Mouse (Mus musculus) erythroblast, embryonic 14.5 days (primary cell): ENCODE results near the gene Sdad1. TPM values are rescaled to one million over a fixed set of nuclear protein-coding genes. Genes with fewer than 3 reads are reported as not detected.

Experiments used
- H3K27me3 ChIP-seq: 2 replicates; pipeline ENCODE4 v1.6.1; 2012; ENCODE audit warnings: inconsistent platforms; ENCODE audit not compliant: control insufficient read depth
- H3K36me3 ChIP-seq: 2 replicates; pipeline ENCODE4 v1.6.1; 2012; ENCODE audit warnings: mild to moderate bottlenecking, inconsistent platforms; ENCODE audit not compliant: control insufficient read depth
- H3K4me1 ChIP-seq: 2 replicates; pipeline ENCODE4 v1.6.1; 2012; ENCODE audit warnings: inconsistent platforms; ENCODE audit not compliant: control insufficient read depth
- H3K4me3 ChIP-seq: replicated peaks from 2 replicates; pipeline ENCODE3; 2012; ENCODE audit warnings: moderate library complexity, mild to moderate bottlenecking, inconsistent platforms
- H3K9me3 ChIP-seq: 2 replicates; pipeline ENCODE4 v1.6.1; 2012; ENCODE audit warnings: low read length, inconsistent platforms, mixed read lengths; ENCODE audit not compliant: control insufficient read depth
- GATA1 ChIP-seq: IDR thresholded peaks from 2 replicates; pipeline ENCODE4 v1.6.1; 2012; ENCODE audit warnings: low read length, inconsistent platforms, mixed read lengths
- TAL1 ChIP-seq: IDR thresholded peaks from 3 replicates; pipeline ENCODE4 v1.6.1; 2012; ENCODE audit warnings: low read length, inconsistent platforms, mixed read lengths
- polyA plus RNA-seq: library from polyadenylated mRNA; stranded (reverse); fragments of >175 nt; gene quantifications from 2 replicates; pipeline ENCODE4 v1.2.3, GENCODE M21; 2012

The Sdad1 gene
- polyA plus RNA-seq, 1 experiment, result 0.55 TPM

DNA sequence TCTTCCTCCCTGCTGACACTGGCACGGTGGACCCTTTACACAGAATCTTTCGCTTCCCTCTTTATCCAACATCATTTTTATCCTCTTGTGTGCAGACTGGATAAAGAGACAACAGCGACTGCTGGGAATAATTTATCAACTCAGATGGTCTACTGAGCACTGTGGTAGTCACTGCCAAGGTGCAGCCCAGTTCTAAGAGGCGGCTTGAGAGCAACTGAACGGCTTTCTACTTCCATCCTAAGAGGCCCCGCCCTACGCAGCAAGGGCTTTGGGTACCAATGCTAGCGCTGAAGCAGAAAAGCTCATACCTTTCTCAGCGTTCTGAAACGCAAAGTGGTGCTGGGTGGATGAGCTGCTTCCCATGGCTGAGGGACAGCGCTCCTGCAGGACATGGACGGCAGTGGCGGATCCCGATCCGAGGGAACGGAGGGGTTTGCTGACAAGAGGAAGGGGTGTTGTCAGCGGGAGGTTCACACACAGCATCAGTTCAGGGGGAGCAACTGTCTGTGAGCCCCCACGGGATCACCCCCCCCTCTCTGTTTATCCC is 57.4 kb downstream of the Sdad1 start:
- H3K27me3 ChIP-seq, result peaks cover 17% of the 10 kb centered on the region
- peaks cover 5% of the 10 kb centered on the region; the same call in 1 of the 2 replicates for H3K9me3 ChIP-seq
- H3K36me3 ChIP-seq, result no peaks in the 10 kb centered on the region
- H3K4me1 ChIP-seq, result no peaks in the 10 kb centered on the region
- TF ChIP-seq GATA1 (no peak), TAL1 (no peak)
- no peak overlapping the region for H3K4me3 ChIP-seq

DNA sequence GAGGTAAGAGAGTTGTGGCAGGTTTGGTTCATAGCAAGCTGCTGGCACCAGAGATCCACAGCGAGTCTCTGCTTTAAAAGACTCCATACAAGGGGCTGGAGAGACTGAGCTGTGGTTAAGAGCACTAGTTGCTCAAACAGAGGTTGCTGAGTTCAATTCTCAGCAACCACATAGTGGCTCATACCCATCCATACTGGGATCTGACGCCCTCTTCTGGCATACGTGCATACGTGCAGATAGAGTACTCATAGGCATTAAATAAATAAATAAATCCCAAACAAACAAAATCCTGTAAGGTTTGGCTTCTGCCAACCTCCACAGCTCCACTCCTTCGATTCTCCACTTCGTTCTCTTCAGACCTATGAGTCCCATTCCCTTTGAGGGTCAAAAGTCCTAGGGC is 58.2 kb downstream of the Sdad1 start:
- H3K9me3 ChIP-seq, result peaks cover 5% of the 10 kb centered on the region; the same call in 1 of the 2 replicates
- no peak for TF ChIP-seq GATA1
- no peak for TF ChIP-seq TAL1
- H3K4me3 ChIP-seq, result no peak overlapping the region
- peaks cover 16% of the 10 kb centered on the region for H3K27me3 ChIP-seq
- no peaks in the 10 kb centered on the region for H3K4me1 ChIP-seq
- no peaks in the 10 kb centered on the region for H3K36me3 ChIP-seq

DNA sequence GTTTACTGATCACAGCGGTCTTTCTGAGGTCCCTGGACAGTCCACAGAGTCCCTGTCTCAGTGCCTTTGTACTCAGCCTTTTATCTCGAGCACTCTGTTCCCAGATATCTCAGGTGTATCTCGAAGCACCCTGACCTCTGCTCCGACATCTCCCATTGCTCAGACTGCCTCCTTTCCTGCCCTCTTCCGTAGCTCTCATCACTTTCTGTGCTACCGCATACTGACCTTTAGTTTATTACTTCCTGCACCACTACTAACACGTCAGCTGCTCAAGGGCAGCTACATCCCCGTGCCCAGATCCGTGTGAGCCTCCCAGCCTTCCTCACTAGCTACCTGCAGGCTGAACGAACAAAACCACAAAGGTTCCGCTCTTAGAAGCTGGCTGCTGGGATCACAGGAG is 61.7 kb downstream of the Sdad1 start:
- Histone ChIP-seq H3K36me3 (no peaks in the 10 kb centered on the region), H3K4me3 (no peak overlapping the region), H3K27me3 (peaks cover 12% of the 10 kb centered on the region), H3K4me1 (no peaks in the 10 kb centered on the region), H3K9me3 (peaks cover 5% of the 10 kb centered on the region; the same call in 1 of the 2 replicates)
- no peak for TF ChIP-seq TAL1
- no peak for TF ChIP-seq GATA1

DNA sequence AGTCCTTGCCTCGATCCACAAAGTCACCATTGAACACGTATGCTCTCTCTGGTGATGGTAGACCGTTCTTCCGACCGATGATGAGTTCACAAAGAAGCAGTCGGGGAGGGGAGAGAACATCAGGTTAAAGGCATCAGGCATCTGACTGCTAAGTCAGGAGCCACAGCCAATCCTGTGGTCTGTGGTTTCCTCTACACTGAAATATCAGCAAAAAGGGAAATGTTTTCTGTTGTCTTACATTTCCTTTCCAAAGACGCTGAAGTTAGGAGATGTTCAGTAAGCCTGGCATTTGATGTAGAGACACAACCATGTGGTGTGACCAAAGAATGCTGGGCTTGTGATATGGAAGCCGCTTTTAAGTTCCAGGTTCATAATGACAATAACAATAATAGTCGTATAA is 64.8 kb downstream of the Sdad1 start:
- Histone ChIP-seq H3K9me3 (peaks cover 5% of the 10 kb centered on the region; the same call in 1 of the 2 replicates), H3K27me3 (peaks cover 10% of the 10 kb centered on the region), H3K4me1 (no peaks in the 10 kb centered on the region), H3K4me3 (no peak overlapping the region), H3K36me3 (no peaks in the 10 kb centered on the region)
- TF ChIP-seq TAL1 (no peak), GATA1 (no peak)

DNA sequence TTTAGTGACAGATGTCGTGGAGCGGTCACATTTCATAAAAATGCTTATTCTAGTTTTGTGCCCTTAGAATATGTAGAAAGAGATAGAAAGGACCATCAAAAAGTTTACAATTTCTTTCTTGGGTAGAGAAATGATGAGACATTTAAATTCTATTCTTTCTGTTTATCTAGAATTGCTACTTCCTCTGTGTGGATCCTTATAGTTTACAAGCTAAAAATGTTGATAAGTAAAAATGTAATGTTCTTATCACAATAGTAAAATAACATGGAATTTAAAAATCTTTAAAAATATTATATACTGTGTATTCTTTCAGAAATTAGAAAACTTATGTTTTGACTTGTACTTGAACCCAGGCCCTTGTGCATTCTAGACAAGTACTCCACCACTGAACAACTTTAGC is 65.4 kb downstream of the Sdad1 start:
- Histone ChIP-seq H3K36me3 (no peaks in the 10 kb centered on the region), H3K4me3 (no peak overlapping the region)
- TF ChIP-seq GATA1 (no peak), TAL1 (no peak)

DNA sequence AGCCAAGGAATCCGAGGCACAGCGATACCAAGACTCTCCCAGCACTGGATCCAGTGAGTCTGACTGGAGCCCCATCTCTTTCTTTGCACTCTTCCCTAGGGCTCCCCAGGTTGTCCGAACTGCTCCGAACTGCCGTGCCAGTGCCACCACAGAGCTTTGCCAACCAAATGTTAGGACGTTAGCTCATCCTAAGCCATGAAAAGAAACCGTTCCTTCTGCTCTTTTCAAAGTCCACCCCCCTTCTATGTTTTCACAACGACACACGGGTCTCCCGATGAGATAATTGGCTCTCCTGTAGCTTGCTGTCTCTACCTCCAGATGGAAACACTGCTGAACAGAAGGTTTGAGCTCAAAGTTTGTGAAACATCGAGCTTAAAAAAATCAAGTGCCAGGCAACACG is 69.5 kb downstream of the Sdad1 start:
- H3K4me3 ChIP-seq, result no peak overlapping the region
- peaks cover 8% of the 10 kb centered on the region for H3K27me3 ChIP-seq
- H3K9me3 ChIP-seq, result no peaks in the 10 kb centered on the region; the same call in 1 of the 2 replicates
- no peaks in the 10 kb centered on the region for H3K4me1 ChIP-seq
- no peaks in the 10 kb centered on the region for H3K36me3 ChIP-seq
- TF ChIP-seq GATA1 (no peak), TAL1 (no peak)

More for the DNA sequence above, 65.4 kb downstream of the Sdad1 start:
- Histone ChIP-seq H3K9me3 (peaks cover 2% of the 10 kb centered on the region; the same call in 1 of the 2 replicates), H3K27me3 (peaks cover 10% of the 10 kb centered on the region), H3K4me1 (no peaks in the 10 kb centered on the region)

DNA sequence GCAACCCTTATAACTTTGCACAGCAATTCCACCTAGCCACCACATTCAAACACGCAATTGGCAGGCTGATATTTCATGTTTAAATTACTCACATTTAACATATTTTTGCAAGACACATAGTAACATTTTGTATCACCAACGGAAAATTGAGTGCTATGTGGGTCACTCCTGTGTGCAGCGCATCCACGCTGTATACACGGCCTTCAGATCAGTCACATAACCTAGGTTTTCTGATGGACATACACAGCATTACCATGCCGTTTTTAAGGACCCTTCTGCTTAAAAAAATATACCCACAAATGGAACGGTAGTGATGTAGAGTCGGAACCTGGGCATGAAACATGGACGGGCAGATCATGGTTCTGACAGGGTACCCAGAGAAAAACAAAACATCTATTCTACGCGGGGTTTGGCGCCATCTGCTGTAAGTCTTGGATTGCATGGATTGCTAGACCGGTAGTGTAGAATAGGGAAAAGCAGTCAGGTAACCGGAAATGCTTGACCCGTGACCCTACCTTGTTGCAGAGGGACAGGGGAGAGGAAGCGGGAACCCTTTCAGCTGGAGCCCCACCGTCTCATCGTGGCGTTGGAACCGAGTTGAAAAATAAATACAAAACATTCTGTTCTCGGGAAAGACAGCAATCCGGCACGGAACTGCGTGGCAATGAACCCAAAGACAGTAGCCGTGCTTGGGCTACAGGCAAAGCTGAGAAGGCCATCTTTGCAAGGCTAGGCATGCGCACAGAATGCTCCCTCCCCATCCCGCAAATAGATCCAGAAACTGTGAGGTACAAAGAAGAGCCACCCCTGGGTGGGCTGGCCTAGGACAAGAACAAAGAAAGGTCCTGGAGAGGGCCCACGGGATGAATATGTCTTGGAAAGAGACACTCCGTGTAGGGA is 70.7 kb downstream of the Sdad1 start:
- peaks cover 3% of the 10 kb centered on the region; the same call in 1 of the 2 replicates for H3K27me3 ChIP-seq
- no peaks in the 10 kb centered on the region; the same call in 1 of the 2 replicates for H3K9me3 ChIP-seq
- no peaks in the 10 kb centered on the region for H3K36me3 ChIP-seq
- H3K4me3 ChIP-seq, result no peak overlapping the region
- TF ChIP-seq TAL1, result no peak
- no peak for TF ChIP-seq GATA1
- H3K4me1 ChIP-seq, result no peaks in the 10 kb centered on the region

DNA sequence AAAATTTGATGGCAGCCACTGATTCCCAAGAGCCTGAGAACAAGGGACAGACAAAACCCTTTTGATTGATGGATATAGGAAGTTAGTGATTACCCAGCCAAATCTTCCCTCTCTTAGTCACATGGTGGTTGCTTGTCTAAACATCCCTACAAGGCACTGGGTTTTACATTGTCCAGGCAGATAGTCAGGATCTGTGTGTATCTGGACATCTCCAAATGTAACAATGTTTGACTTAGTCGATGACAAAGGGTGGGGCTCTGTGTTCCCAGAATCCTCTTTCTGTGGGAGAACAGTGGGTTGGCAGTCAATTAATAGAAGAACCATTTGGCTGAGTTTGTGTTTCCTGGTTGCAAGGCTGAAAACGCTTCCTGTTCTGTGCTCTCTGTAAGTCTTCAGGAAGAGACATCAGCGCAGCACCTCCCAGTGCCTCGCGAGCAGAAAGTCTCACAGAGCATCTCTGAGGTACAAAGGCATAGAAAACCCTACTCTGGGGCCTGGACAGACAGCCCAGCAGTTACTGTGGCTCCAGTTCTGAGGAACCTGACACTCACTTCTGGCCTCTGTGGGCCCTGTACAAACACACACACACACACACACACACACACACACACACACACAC is 75.2 kb downstream of the Sdad1 start:
- H3K4me3 ChIP-seq, result no peak overlapping the region
- H3K4me1 ChIP-seq, result no peaks in the 10 kb centered on the region

More for the DNA sequence above, 75.2 kb downstream of the Sdad1 start:
- Histone ChIP-seq H3K27me3 (peaks cover 7% of the 10 kb centered on the region), H3K36me3 (no peaks in the 10 kb centered on the region), H3K9me3 (no peaks in the 10 kb centered on the region)
- TF ChIP-seq TAL1, result no peak
- no peak for TF ChIP-seq GATA1

Other genes with a start within 250 kb of the Sdad1 start
- gene G3bp2, start 226.8 kb downstream of the Sdad1 start, polyA plus RNA-seq, result 1.2 and 1.3 TPM in 2 replicates
- 0.53 and 0.71 TPM in 2 replicates for gene Uso1, start 172.5 kb downstream of the Sdad1 start, polyA plus RNA-seq
- not detected in 2 replicates for gene U90926, start 95.1 kb downstream of the Sdad1 start, polyA plus RNA-seq
- gene Ppef2, start 54.2 kb downstream of the Sdad1 start, polyA plus RNA-seq, result not detected in 2 replicates
- gene Naaa, start 32.3 kb downstream of the Sdad1 start, polyA plus RNA-seq, result 0.05 and 0.08 TPM in 2 replicates
- not detected in 2 replicates for gene Cxcl9, start 17.6 kb upstream of the Sdad1 start, polyA plus RNA-seq
- gene Art3, start 21.3 kb upstream of the Sdad1 start, polyA plus RNA-seq, result not detected in 2 replicates
- not detected in 2 replicates for gene Cxcl10, start 38.4 kb upstream of the Sdad1 start, polyA plus RNA-seq
- gene Nup54, start 124.7 kb upstream of the Sdad1 start, polyA plus RNA-seq, result 0.61 and 0.63 TPM in 2 replicates
- 0.07 and 0.14 TPM in 2 replicates for gene Scarb2, start 196.4 kb upstream of the Sdad1 start, polyA plus RNA-seq
- gene Fam47e, start 244.6 kb upstream of the Sdad1 start, polyA plus RNA-seq, result not detected in 2 replicates